Mouse (Mus musculus) erythroid progenitor cell, adult 5-6 weeks (primary cell): ENCODE data around the gene Fbln1. TPM values are rescaled to one million over a fixed set of nuclear protein-coding genes. Genes with fewer than 3 reads are reported as not detected.
"Not testable (repeated sequence)": the region's sequence is repeated elsewhere in the genome, so short reads cannot be mapped to it uniquely, and the experiment has no call there.

Source experiments
- ATAC-seq: replicated peaks from 2 replicates; pipeline ENCODE4 v1.8.0; 2016; ENCODE audit warnings: moderate number of reproducible peaks, mild to moderate bottlenecking, moderate TSS enrichment, inconsistent platforms; ENCODE audit not compliant: poor library complexity, low FRiP score, severe bottlenecking
- total RNA-seq, 2 experiments: library from RNA; stranded (forward) in 1 of 2; stranded (reverse) in 1 of 2; fragments of 150-400 nt in 1 of 2; fragments of 186-747, 209-891 nt in 1 of 2; gene quantifications; 2 replicates each; pipeline versions ENCODE4 v1.2.3 to v1.2.4; 2015 to 2017; ENCODE audit warnings: low replicate concordance in 2 of 2

The Fbln1 gene
- total RNA-seq, 2 experiments from 2014 or later = not detected

GRCm38 (mm10) chr15:85327808-85328207 lies 122.1 kb downstream of the Fbln1 start:
- no peak for ATAC-seq

GRCm38 (mm10) chr15:85328455-85328854 lies 122.7 kb downstream of the Fbln1 start:
- not testable (repeated sequence) for ATAC-seq

- ATAC-seq = no peak
These were observed 123.3 kb downstream of the Fbln1 start for GRCm38 (mm10) chr15:85329096-85329495.

DNA sequence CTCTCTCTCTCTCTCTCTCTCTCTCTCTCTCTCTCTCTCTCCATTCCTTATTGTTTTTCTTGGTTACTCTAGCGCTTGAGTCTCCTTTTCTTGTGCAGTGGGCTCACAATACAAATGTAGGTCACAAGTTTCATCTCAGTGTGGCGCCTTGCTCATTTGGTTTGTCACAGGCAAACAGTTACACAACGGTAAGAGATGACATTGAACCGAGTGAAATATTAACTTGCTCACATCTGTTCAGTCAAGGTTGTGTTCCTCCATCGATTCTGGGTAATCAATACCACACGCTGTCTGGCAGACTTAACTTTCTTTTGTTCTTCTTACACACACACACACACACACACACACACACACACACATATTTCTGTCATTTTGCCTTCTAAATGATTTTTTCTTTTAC lies 124.3 kb downstream of the Fbln1 start:
- no peak for ATAC-seq

GRCm38 (mm10) chr15:85333511-85333910 lies 127.8 kb downstream of the Fbln1 start:
- ATAC-seq = not testable (repeated sequence)

GRCm38 (mm10) chr15:85334234-85334633 lies 128.5 kb downstream of the Fbln1 start:
- no peak for ATAC-seq

DNA sequence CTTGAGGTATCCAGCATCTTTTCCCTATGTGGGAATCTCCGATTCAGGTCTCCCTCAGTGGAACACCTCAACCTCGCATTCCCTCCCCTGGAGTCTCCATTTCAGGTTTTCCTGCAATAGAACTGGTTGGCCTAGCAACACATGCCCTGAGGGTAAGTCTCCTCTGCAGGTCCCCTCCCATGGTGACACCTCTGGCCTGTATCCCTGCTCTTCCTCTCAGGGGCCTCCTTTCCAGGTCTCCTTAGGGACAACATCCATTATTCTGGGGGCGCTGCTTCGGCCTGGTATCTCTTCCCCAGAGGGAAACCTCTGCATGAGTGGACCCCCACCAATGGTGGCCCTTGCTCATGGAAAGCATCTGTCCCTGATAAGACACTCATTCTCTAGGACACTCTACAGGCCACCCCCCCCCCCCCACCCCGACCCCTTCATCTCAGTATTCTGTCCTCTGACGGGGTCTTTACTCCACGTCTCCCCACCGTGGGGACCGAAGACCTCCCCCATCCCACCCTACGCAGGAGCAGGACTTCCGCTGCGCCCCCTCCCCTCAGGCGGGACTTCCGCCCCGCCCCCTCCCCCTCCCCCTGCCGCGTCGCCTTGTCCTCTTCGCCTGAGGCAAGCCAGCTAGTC lies 130.0 kb downstream of the Fbln1 start, which contains the start of gene Atxn10:
TSS of gene Atxn10 (plus strand) at position 575 of the 630 bp plus-strand sequence.
- no peak for ATAC-seq

Other genes starting within 250 kb of the Fbln1 start
- gene 5031439G07Rik, start 217.4 kb upstream of the Fbln1 start, total RNA-seq (2015; ENCODE audit: low replicate concordance) = 5.0 and 5.4 TPM in 2 replicates
- 3.2 and 8.9 TPM in 2 replicates for gene 5031439G07Rik, start 217.4 kb upstream of the Fbln1 start, total RNA-seq (2017; ENCODE audit: low replicate concordance)
- gene Upk3a, start 188.8 kb upstream of the Fbln1 start, total RNA-seq (2015; ENCODE audit: low replicate concordance) = not detected in 2 replicates
- not detected in 2 replicates for gene Upk3a, start 188.8 kb upstream of the Fbln1 start, total RNA-seq (2017; ENCODE audit: low replicate concordance)
- gene Fam118a, start 177.0 kb upstream of the Fbln1 start, total RNA-seq (2015; ENCODE audit: low replicate concordance) = 2.2 and 3.8 TPM in 2 replicates
- gene Fam118a, start 177.0 kb upstream of the Fbln1 start, total RNA-seq (2017; ENCODE audit: low replicate concordance) = 1.8 and 22.4 TPM in 2 replicates
- gene Smc1b, start 74.0 kb upstream of the Fbln1 start, total RNA-seq (2015; ENCODE audit: low replicate concordance) = not detected in 2 replicates
- not detected in 2 replicates for gene Smc1b, start 74.0 kb upstream of the Fbln1 start, total RNA-seq (2017; ENCODE audit: low replicate concordance)
- gene Ribc2, start 73.9 kb upstream of the Fbln1 start, total RNA-seq (2015; ENCODE audit: low replicate concordance) = not detected in 2 replicates
- gene Ribc2, start 73.9 kb upstream of the Fbln1 start, total RNA-seq (2017; ENCODE audit: low replicate concordance) = not detected in 2 replicates
- 18.9 and 33.2 TPM in 2 replicates for gene Atxn10, start 130.3 kb downstream of the Fbln1 start, total RNA-seq (2015; ENCODE audit: low replicate concordance)
- 10.3 and 11.5 TPM in 2 replicates for gene Atxn10, start 130.3 kb downstream of the Fbln1 start, total RNA-seq (2017; ENCODE audit: low replicate concordance)